In the genomic region with DNA sequence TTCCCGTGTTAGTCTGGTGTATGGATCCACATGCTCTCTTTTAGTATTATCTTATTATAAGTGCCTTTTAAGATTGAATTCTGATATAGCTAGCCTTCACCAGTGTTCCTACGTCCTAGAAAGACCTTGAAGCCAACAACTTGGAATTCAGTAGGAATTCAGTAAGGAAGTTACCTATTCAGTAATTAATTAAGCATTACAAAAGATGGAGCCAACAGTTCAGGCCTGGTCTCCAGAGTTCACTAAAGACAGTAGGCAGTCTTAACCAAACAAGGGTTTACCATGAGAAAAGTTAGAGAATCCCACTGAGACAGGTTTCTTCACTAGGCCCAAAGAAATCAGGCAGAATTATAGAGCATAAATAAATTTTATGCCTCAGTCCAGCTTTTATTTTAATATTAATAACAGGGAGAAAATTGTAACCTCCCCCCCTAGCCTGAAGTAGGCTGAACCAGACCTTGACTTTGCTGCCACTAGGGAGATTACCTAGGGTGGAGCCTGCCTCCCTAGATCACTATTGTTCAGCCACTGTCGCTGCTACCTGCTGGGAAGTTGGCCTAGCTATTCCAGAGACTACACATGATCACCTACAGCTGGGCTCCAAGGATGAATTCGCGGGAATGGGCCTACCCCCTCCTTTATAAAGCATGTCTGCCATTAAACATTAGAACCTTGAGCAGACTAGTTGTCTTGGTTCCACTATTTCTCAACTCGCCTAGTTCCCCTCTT, we compare ENCODE assay signal across 24 mouse cellular contexts. TPM values are rescaled to one million over a fixed set of nuclear protein-coding genes. Genes with fewer than 3 reads are reported as not detected.
DNase-seq lines count a peak whose midpoint lies in the region; TF ChIP-seq lines count a peak whose summit lies in the region.
"Not testable (repeated sequence)": the region's sequence is repeated elsewhere in the genome, so short reads cannot be mapped to it uniquely, and the experiment has no call there.
"Had no signal": no experiment of that assay in that cellular context is flagged by ENCODE, and none has a peak within 500 bp of the region (broad histone marks: within the 10 kb centered on the region; RNA-seq: fewer than 3 reads in every experiment).

No protein-coding gene starts in this region.

- H3K4me3 ChIP-seq in ES-Bruce4 (ENCODE audit: low read depth, low read length); kidney, adult 2 months (ENCODE audit: insufficient read depth, low read depth, low read length): not testable (repeated sequence)
- H3K4me3 ChIP-seq in ES-E14 (ENCODE audit: insufficient read depth in 1 of 2, low read depth in 1 of 2, low read length in 2 of 2, poor library complexity in 1 of 2, severe bottlenecking in 1 of 2) = peak overlapping the region in 1 of 2 experiments; percentile 36; a peak in 1 of 4 replicates

- DNase-seq in ES-CJ7 (ENCODE audit: low read depth, low spot score) = peak; percentile 91
- peak; percentile 59 for DNase-seq in ES-E14 (ENCODE audit: low read depth, low spot score)
- DNase-seq in R1 (ENCODE audit: low read depth, low spot score) = peak; percentile 98
- DNase-seq in ZHBTc4 (ENCODE audit: low read depth, low spot score) = peak; percentile 93
- DNase-seq in kidney, adult 2 months = peak; percentile 66
- DNase-seq in kidney, adult 9 months = peak; percentile 76

- in situ Hi-C loops in ES-E14 (cut with MboI; ENCODE audit: low sequenced_read_pairs in 2 of 2, unreplicated experiment in 2 of 2) = not testable (repeated sequence)

- TF ChIP-seq CTCF in ES-Bruce4 (IDR thresholded peaks at IDR 0.05; ENCODE audit: low read depth, low read length); kidney, adult 2 months (conservative IDR thresholded peaks at IDR 0.05; ENCODE audit: insufficient read depth, insufficient read length, low read depth, low read length): not testable (repeated sequence)

- H3K9ac ChIP-seq in ES-Bruce4 (ENCODE audit: low read depth, poor library complexity, severe bottlenecking) = not testable (repeated sequence)
- peak overlapping the region; percentile 59; the same call in 1 of the 2 replicates for H3K9ac ChIP-seq in ES-E14 (ENCODE audit: insufficient read depth, low read depth, low read length, poor library complexity, severe bottlenecking)

- H3K4me1 ChIP-seq in ES-Bruce4 (ENCODE audit: control insufficient read depth, insufficient read depth, low read length); kidney, adult 2 months (ENCODE audit: control insufficient read depth, insufficient read depth, low read length): not testable (repeated sequence)
- H3K4me1 ChIP-seq in ES-E14 (ENCODE audit: control insufficient read depth in 2 of 2, insufficient read depth in 2 of 2, low read length in 2 of 2, poor library complexity in 1 of 2) = peaks cover 0 to 17% of the 10 kb centered on the region in 2 experiments; a peak in 2 of 4 replicates

- 66% methylated on average over 6 of the region's 6 CpGs for WGBS in kidney, adult 2 months

- not testable (repeated sequence) for H3K27me3 ChIP-seq in ES-Bruce4 (ENCODE audit: control insufficient read depth, insufficient read depth, low read length, poor library complexity, severe bottlenecking); kidney, adult 2 months (replicated peaks; ENCODE audit: control insufficient read depth, insufficient read depth, low read length)

- TF ChIP-seq EP300 in ES-Bruce4 (IDR thresholded peaks at IDR 0.05; ENCODE audit: insufficient read depth, low read depth, low read length) = peak; percentile 61; the same call in 1 of the 2 replicates

- H3K27ac ChIP-seq in ES-Bruce4 (ENCODE audit: insufficient read depth, low read length) = peak overlapping the region; percentile 56
- H3K27ac ChIP-seq in ES-E14 (ENCODE audit: insufficient read depth, low read depth, low read length, poor library complexity, severe bottlenecking) = peak overlapping the region; percentile 98
- H3K27ac ChIP-seq in kidney, adult 2 months (ENCODE audit: insufficient read depth, low read depth, low read length) = not testable (repeated sequence)

- H3K36me3 ChIP-seq in ES-Bruce4 (ENCODE audit: control insufficient read depth, insufficient read depth, low read length, poor library complexity, severe bottlenecking); ES-E14 (ENCODE audit: control insufficient read depth, insufficient read depth, low read length, poor library complexity, severe bottlenecking); kidney, adult 2 months (ENCODE audit: control insufficient read depth, insufficient read depth, low read length): not testable (repeated sequence)

- peaks cover 30% of the 10 kb centered on the region for H3K9me3 ChIP-seq in ES-Bruce4 (replicated peaks; ENCODE audit: control insufficient read depth, insufficient read depth, low read length, poor library complexity, severe bottlenecking)
- not testable (repeated sequence) for H3K9me3 ChIP-seq in ES-E14 (ENCODE audit: control insufficient read depth, insufficient read depth, low read depth, low read length)

- TF ChIP-seq POLR2A in ES-Bruce4 (IDR thresholded peaks at IDR 0.05; ENCODE audit: insufficient read depth, low read length); kidney, adult 2 months (IDR thresholded peaks at IDR 0.05; ENCODE audit: low read depth, low read length): not testable (repeated sequence)

RNA-seq across cellular contexts. Expression of a gene that starts 10.9 kb away (rescaled TPM):
- polyA plus RNA-seq in ES-Bruce4 (2011; ENCODE audit: insufficient read depth, insufficient read length, low read depth, missing spikeins) = not detected in 2 replicates
- not detected in 2 replicates for total RNA-seq in ES-E14 (2012; rRNA removed)
- polyA plus RNA-seq in kidney, adult 2 months (2012; rRNA removed) = not detected in 2 replicates
- total RNA-seq: adrenal gland, adult 18-20 months; adrenal gland, adult 8-10 months; adrenal gland, postnatal 10 days; adrenal gland, postnatal 14 days; adrenal gland, postnatal 25 days; adrenal gland, postnatal 36 days; adrenal gland, postnatal 4 days; CH12.LX; G1E; MEL had no signal
- polyA plus RNA-seq: activated CD4-positive, CD25-positive, alpha-beta regulatory T cell, adult 4 months; adrenal gland, adult 2 months; brain, embryonic 14.5 days; C2C12; CD4-positive, CD25-positive, alpha-beta regulatory T cell, adult 4 months; cerebellum, adult 2 months; G1E; Patski had no signal
